Mouse (Mus musculus) frontal cortex, postnatal 25 days (tissue): ENCODE results near the gene St3gal4.
"Not testable (repeated sequence)": the region's sequence is repeated elsewhere in the genome, so short reads cannot be mapped to it uniquely, and the experiment has no call there.

Source experiments
- DNase-seq, 2 experiments: peaks; one replicate each; pipeline ENCODE4 v3.0.0; 2022; ENCODE audit warnings: low spot score in 2 of 2

The St3gal4 gene

DNA sequence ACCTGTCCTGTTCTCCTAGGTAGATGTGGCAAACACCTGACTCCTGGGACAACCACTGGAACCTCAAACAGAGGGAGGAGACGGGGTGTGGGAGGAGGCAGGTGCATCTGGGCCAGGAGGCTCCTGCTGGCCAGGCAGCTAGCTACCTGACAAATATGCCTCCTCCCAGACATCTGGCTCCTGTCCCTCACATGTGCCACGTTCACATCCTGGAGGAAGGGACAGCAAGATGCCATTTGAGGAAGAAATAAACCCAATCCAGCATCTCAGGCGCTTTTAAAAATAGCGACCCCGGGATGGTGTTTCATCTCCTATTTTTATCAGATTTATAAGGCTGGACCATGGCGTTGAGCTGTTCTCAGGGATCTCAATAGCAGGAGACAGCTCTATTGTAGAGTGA, at the start of gene St3gal4:
Gene St3gal4 (minus strand): TSS at position 101 of the 400 bp plus-strand sequence.
- no peak for DNase-seq

DNA sequence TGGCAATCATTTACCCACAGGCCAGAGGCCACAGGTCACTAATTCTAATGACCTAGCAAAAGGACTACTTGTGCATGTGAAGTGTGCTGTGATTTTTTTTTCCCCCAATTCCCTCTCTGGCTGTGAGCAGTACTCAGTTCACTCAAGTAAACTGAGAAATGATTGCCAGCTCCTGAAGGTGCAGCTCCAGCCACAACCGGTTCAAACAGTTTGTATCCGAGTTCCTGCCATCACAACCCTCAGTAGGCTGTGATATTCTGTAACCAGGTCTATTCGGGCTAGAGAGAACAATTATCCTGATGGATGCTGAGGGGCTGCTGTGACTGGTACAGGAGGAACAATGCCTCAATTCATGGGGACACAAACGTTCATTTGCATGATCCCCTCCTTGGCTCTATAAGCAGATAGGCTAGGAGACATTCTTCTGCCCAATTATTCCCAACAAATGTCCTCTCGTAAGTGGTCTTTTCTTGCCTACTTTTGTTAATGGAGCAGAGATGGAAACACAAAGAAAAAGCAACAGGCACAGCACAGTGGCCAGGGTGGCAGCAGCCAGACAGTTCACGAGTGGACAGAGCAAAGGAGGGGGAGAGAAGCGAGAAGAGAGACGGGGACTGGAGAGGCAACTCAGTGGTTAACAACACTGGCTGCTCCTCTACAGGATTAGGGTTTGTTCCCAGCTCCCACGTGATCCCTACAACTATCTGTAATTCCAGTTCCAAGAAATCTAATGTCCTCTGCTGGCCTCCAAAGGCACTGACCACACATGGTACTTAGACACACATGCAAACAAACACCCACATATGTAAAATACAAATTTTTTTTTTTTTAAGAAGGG, 47.9 kb upstream of the St3gal4 start:
- DNase-seq, result no peak

DNA sequence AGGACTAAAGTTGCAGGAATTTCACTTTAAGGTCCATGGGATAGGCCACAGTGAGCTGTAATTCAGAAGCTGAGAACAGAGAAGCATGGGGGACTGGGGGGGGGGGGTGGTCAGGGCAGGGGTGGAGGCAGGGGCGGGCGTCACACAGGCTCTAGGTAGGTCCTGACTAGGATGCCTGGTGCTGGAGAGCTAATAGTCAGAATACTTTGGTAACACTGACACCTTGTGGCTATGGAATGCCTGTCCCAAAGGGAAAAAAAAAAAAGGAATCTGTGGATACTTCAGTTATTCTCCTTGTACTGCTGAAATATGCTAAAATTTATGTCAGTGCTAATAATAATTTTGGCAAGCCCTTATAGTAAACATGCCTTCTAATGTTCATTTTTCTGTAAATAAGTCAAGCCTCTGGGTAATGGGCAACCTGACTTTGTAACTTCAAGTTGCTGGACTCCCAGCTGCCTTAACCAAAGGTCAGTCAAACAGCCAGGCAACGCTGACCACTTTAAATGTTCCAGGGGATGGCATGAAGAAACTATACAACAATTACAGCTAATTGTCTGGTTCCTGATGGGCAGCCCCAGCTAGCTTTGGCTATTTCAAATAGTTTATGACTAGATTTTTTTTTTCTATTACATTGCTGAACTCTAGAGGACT, 47.2 kb upstream of the St3gal4 start:
- no peak for DNase-seq

DNA sequence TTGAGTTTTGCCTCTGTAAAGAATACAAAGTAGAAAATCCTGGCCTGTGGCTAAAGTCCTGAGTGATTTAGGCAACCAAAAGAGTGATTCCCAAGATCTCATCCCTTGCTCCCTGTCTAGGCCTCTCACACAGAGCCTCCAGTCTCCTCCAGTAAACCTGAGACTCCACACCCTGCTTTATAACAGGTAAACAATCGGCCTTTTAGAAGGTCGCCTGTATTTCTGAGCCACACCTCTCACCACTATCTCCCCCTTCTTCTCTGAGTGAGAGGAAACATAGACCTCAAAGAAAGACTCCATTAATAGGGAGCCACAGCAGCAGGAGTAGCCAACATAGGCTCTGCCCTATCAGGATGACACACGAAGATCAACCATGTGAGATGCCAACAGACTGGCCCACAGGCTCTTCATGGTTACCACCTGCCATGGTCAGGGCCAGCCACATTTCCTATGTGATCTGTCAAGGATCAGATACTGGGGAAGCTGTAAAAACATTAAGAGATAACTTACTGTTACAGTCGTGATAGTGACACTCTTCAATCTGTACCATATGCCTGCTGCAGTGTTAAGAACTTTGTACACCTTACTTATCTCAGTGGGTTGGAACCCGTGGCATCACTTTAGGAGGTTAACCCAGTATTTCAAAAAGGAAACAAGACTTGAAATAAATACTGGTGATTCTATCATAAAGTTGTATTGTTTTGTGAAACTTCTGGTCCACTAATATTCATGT, 45.2 kb upstream of the St3gal4 start:
- no peak for DNase-seq

DNA sequence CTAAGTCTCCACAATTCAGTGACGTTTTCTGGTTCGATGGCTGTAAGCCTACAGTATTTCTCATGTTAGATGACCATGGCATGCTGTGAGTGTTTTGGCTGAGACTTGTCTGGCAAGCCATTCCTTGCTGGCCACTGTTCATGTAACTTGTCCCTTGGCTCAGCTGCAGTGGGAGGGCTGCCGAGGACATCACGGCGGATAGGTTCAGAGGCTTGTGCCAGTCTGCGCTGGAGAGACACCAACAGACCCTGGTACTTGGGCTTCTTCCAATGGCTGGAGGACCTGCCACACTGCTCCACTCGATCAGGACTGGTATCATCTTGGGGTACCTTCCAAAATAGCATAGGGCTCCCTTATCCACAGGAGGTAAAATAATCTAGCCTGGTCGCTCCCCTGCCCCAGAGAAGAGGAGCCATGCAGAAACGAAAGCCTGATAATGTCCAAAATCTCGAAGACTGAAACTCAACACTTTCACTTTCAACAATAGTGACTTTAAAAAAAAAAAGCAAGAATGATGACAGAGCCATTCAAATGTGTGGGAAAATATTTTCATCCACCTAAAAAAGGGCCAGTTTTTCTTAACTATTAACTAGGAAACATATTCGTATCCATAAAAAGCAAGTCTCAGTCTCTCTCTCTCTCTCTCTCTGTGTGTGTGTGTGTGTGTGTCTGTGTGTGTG, 44.1 kb upstream of the St3gal4 start:
- DNase-seq, result no peak

DNA sequence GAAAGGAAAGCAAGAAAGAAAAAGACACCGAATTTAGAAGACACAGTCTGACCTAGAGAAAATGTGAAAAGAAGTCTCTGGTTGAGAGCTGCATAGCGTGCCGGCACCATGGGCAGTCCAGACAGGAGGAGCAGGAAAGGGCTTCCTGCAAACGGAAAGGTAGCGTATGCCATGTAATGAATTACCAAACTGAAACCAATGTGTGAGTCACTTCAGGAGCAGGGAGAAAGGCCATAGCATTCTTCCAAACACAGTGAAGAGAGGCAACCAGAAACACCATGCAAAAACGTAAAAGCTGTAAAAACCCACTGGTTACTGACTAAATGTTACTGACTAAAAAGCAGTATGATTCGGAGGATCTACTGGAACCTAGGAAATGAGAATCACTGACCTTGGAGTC, 42.7 kb upstream of the St3gal4 start:
- no peak for DNase-seq

DNA sequence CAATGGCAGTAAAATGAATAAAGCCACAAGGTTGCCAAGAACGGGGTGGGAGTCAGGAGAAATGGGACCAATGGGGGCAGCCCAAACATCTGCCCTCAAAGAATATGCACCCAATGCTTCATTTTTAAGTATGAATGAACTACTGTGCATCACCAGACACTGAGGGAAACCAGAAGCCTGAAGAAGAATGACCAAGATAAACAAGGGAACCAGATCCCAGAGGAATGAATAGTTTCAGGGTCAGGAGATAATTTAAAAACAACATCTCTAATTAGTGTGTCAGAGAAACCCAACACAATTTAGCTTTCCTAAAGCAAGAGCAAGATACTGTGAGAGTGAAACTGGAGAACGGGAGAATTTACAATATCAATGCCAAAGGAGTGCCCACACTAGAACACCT, 41.6 kb upstream of the St3gal4 start:
- DNase-seq, result no peak

DNA sequence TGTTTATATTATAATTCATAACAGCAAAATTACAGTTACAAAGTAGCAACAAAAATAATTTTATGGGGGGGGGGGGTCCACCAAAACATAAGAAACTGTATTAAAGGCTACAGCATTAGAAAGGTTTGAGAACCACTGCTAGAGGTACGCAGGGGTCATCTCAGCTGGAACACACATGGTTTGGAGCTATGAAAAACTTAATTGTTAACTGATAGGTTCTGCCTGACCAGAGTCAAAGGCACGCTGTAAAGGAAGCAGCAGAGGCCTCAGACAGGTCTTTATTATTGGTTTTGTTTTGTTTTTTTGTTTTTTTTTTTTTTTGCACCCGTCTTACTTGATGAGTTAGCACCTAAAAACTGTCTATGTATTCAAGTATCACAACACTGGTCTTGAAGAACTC, 39.4 kb upstream of the St3gal4 start:
- no peak for DNase-seq

DNA sequence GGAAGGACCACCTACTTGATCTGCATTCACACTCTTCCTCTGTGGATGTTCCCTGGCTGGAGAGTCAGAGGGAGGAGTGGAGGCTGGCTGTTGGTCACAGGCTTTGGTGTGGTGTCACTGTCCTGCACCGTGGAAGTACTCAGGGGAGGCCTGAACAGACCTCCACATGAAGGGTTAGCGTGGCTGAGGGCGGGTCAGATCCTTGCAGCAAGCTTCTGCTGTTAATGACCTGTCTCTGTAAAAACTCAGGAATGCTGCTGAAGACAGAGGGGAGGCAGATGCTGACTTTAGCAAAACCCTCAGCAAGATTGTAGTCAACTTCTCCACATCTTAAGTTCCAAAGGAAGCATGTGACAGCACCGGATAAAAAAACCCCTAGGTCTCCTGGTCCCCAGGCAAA, 37.8 kb upstream of the St3gal4 start:
- DNase-seq, result no peak

DNA sequence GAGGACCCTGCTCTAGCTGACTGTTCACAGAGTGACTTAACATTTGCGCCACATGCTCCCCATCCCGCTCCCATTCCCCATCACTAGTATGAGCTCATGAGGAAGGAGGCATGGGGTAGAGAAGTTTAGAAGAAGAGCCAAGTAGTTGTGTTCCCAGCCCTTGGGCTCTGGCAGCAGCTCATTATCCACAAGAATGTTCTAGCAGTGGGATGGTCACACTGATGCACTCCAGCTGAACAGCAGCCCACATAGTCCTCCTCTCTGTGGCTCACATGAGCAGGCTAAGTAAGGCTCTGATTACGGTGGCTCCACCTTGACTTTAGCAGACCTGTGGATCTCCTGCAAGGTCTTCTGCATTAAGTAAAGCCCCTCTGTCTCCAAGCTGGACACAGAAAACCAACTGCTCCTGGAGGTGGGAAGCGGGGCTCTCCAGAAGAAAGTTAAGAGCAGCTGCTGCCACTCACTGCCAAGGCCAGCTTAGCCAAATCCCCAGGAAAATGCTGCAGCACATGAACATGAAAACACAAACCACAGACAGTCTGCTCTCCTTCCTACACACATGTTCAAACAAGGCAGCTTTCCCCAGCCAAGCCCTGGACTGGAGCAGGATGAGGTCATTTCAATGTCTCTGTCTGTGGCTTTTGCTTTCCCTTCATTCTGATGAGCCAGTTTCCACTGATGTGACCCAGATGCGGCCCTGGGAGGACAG, 37.1 kb upstream of the St3gal4 start:
- no peak for DNase-seq

DNA sequence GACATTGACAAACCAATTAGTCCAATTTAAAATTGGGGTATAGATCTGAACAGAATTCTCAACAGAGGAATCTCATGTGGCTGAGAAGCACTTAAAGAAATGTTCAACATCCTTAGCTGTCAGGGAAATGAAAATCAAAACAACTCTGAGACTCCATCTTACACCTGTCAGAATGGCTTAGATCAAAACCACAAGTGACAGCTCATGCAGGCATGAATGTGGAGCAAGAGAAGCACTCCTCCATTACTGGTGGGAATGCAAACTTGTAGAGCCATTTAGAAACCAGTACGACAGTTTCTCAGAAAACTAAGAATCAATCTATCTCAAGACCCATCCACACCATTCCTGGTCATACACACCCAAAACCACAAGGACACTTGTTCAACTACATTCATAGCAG, 33.9 kb upstream of the St3gal4 start:
- DNase-seq, result no peak

DNA sequence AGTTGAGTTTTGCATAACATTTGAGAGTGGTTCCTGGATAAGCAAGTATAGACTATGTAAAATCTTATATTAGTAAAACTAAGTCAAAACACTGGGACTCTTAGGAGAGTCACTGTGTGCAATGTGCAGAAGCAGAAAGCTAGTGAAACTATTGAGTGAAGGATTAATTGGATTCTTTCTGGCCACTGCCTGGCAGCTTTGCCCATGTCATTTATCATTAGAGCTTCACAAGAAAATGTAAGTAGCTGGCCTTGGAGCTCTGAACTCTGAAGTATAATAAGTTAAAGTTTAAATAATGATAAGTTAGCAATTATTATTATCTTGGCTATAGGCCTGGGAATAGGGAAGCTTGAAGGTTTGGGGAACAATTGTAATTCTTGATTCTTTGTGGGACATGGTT, 29.8 kb upstream of the St3gal4 start:
- DNase-seq, result not testable (repeated sequence)

DNA sequence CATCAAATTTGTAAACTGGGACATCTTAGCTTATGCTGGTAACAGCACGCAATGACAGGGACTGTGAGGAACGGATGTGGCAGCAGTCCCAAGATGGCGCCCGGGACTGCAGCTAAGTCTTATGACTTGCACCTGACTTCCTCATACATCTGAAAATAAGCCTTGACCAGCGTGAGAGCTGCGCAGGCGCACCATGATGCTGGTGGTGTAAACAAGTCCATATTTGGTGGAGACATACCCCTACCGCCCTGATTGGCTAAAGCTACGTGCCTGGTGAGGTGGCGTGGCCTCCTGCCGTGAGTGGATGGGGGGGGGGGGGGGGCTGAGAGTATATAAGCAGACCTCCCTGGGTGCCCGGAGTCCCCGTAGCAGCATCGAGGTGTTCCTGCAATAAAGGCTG, 28.2 kb upstream of the St3gal4 start:
- DNase-seq, result not testable (repeated sequence)

DNA sequence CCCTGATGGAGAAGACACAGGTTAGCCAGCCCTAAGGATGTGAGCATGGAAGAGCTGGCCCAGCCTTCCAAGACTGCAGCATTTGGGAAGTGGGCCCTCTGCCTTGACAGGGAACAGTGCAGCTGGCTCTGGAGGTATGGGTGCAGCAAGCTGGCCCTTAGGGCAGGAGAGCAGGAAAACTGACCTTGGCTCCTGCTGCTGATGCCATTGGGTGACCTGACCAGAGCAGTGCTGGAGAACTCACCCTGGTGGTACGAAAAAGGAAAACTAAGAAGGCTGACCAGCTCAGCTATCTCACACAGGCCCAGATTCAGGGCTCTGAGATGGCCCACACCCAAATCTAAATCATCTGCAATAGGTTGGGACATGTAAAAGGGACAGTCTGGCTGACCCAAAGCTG, 26.8 kb upstream of the St3gal4 start:
- no peak for DNase-seq

DNA sequence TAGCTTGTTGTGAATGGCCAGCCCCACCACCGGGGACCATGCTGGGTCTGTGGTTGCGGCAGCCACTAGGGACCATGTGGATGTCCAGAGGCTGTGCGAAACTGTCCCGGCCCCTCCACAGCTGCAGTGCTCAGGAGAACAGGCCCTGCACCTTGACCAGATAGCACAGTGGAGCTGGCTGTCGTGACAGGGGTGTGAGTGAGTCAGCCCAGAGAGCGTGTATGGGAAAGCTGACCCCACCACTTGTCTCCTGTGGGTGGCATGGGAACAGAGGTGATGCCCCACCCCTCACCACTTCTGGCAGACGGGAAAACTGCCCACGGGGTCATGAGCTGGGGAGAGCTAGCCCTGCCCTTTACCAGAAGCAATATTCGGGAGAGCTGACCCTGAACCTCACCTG, 26.1 kb upstream of the St3gal4 start:
- no peak for DNase-seq

DNA sequence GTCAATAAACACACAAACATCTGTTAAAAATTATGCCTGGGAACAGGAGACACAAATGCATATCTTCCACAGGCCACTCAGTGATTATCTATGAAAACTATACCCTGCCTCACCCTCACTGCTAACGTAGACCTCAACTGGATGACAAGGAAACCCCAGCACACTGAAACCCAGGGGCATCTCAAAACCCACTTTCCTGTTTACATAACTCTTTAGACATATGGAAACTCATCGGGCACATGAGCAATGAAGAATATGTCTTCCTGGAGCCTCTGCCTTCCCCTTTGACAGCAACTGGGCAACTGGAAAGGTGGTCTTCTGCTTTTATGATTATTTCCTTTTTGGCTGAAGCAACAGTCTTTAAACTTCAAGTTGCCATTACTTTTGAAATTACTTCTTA, 23.2 kb upstream of the St3gal4 start:
- no peak for DNase-seq

DNA sequence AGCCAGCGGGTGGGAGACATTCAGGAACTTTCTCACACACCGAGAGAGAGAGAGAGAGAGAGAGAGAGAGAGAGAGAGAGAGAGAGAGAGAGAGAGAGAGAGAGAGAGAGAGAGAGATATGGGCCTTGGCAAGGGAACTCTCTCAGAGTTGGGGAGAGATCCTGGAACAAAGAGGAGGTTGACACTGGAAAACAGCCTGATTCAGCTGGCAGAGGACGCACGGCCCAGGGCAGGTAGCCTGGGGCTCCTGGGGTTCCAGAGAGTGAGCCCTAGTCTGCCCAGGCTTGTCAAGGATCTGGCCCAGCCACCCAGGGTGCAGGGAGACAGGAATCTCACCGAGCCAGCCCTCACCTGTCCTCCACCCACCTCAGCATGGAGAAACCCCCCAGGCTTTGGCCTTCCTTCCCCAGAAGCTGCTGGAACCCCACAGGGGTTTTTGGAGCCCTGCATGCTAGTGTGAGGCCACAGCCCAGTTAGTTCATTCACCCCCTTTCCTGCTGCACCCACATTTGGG, 20.2 kb upstream of the St3gal4 start:
- no peak for DNase-seq

DNA sequence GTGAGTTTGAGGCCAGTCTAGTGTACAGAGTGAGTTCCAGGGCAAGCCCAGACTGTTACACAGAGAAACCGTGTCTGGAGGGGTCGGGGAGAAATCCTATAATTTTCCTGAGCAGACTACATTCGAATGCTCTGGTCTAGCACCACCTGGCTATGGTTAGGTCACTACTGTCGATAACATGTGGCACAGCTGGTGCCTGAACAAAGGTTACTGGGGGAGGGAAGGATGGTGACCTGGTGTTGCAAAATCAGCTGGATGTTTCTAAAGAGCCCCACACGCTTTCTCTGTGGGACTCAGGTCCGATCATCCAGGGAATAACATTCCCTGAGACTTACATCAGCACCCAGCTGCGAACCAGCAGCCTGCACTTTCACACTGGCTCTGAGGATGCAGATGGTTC, 19.0 kb upstream of the St3gal4 start:
- DNase-seq, result no peak

DNA sequence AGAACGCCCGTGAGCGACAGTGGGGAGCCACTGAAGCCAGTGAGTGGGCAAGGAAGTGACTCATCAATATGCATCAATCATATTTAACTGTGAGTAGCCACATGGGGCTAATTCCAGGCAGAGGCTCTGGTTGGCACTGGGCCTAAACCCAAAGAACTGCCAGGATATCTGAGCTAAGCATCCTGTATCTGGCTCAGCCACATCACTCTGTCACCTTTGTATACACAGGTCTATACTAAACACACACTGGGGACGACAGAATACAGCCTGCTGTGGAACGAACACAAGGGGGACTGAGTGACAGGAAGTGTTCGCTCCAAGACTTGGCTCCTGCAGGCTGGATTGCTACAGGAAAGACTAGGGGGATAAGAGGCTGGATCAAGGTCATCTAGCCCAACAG, 16.5 kb upstream of the St3gal4 start:
- no peak for DNase-seq

DNA sequence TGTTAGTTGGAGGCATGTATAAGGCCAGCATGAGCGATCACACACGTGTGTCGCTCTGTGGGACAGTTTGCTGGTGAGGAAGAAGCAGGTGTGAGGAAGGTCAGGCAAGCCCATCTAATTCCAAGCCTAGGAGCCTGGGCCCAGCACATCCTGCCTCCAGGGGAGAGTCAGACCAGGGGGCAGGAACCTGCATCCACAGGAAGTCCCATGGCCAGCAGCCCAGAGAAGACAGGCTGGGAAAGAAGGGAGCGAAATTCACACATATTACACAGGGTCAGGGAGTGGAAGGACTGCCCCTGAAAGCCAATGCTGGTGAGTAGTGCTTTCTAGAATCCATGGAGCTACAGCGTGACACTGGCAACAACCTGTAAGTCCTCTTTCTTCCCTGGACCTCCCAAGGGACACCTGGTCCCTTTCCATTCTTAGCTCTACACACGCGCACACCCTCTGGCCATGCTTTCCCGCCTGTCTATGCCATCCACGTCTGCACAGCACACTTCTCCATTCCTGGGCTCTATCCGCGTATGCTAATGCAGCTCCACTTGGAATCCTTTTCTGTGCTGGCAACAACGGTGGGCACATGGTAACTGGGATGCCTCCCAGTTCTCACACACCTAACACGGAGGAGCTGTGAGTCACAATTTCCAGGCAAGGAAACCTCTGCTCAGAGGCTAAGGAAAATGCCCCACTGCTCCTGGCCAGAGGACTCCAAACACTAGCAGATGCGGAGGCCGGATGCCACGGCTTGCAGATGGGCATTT, 12.7 kb upstream of the St3gal4 start:
- DNase-seq, result no peak

DNA sequence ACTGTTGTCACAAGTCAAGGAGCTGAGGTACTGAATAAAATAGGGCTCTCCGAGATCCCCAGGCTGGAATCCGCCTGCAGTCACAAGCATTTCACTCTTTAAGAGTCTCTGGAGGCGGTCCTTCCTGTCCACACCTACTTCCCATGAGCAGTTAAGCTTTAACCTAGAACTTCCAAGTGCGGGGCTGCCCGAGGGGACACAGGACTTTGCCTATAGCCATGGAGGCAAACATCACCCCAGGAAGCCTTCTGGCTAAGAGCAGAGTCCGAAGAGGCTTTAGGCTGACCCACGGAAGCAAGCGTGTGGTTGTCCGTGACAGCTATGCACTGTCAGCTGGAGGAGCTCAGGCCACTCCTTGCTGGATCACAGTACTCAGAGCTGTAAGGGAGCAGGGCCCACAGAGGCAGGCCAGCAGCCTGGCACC, 9.9 kb upstream of the St3gal4 start:
- no peak for DNase-seq
